ENCODE assay signal across 27 mouse cellular contexts in genomic region chr15:80931345-80931960, GRCm38 (mm10). TPM values are rescaled to one million over a fixed set of nuclear protein-coding genes. Genes with fewer than 3 reads are reported as not detected.
DNase-seq lines count a peak whose midpoint lies in the region; ATAC-seq and TF ChIP-seq lines count a peak whose summit lies in the region.
"Had no signal": no experiment of that assay in that cellular context is flagged by ENCODE, and none has a peak within 500 bp of the region (broad histone marks: within the 10 kb centered on the region; RNA-seq: fewer than 3 reads in every experiment).

No protein-coding gene starts in this region.

- DNase-seq in heart, postnatal 0 days (ENCODE audit: low spot score): no peak
- DNase-seq in heart, adult 8-10 months (ENCODE audit: low spot score): no peak
- no peak for DNase-seq in thymus, adult 2 months
- peak; percentile 55 for DNase-seq in thymus, postnatal 4 days
- DNase-seq in testis, postnatal 14 days (ENCODE audit: low spot score): no peak
- DNase-seq in embryo, embryonic 11 days: no peak
- DNase-seq: adrenal gland, adult 2 months; adrenal gland, postnatal 36 days; cerebellum, adult 18-20 months; cerebellum, postnatal 10 days; kidney, adult 2 months; kidney, postnatal 36 days; liver; lung, adult 2 months; lung, postnatal 10 days; right cerebral cortex, postnatal 25 days; spleen, adult 18-20 months had no signal

- peaks cover 54% of the 10 kb centered on the region for H3K36me3 ChIP-seq in heart, postnatal 0 days (replicated peaks; ENCODE audit: control insufficient read depth, insufficient read depth, low read length)
- H3K36me3 ChIP-seq in embryonic facial prominence, embryonic 15.5 days: peaks cover 39% of the 10 kb centered on the region
- peaks cover 21% of the 10 kb centered on the region for H3K36me3 ChIP-seq in thymus, adult 2 months (ENCODE audit: control insufficient read depth, insufficient read depth, low read length)

- no peak overlapping the region for H3K4me2 ChIP-seq in heart, postnatal 0 days (ENCODE audit: low read depth, low read length)
- H3K4me2 ChIP-seq in embryonic facial prominence, embryonic 15.5 days (replicated peaks): no peak overlapping the region
- H3K4me2 ChIP-seq: forebrain, embryonic 15.5 days; intestine, embryonic 15.5 days; midbrain, embryonic 15.5 days had no signal

- 82% methylated on average over 9 of the region's 9 CpGs for WGBS in heart, postnatal 0 days
- 81% methylated on average over 9 of the region's 9 CpGs for WGBS in embryonic facial prominence, embryonic 15.5 days
- WGBS in thymus, adult 2 months: 79% methylated on average over 9 of the region's 9 CpGs

- H3K4me3 ChIP-seq in heart, postnatal 0 days (ENCODE audit: low read depth, low read length): no peak overlapping the region
- H3K4me3 ChIP-seq in embryonic facial prominence, embryonic 15.5 days (replicated peaks): no peak overlapping the region
- peak overlapping the region; percentile 22; the same call in 1 of the 2 replicates for H3K4me3 ChIP-seq in thymus, adult 2 months (ENCODE audit: control insufficient read depth, insufficient read depth, low read length)
- H3K4me3 ChIP-seq: forebrain, embryonic 10.5 days; forebrain, embryonic 15.5 days; intestine, embryonic 15.5 days; layer of hippocampus, adult 2 months; left cerebral cortex, adult 2 months; midbrain, embryonic 15.5 days had no signal

- no peak for TF ChIP-seq CTCF in heart, postnatal 0 days (IDR thresholded peaks at IDR 0.05; ENCODE audit: low read depth)
- no peak for TF ChIP-seq CTCF in thymus, adult 2 months (IDR thresholded peaks at IDR 0.05; ENCODE audit: borderline replicate concordance, control insufficient read depth, extremely low read depth, insufficient read depth, low read length, poor library complexity)

- H3K9ac ChIP-seq in heart, postnatal 0 days (replicated peaks; ENCODE audit: low read depth, low read length): no peak overlapping the region
- no peak overlapping the region for H3K9ac ChIP-seq in embryonic facial prominence, embryonic 15.5 days
- H3K9ac ChIP-seq: forebrain, embryonic 15.5 days; intestine, embryonic 15.5 days; liver, embryonic 14.5 days; midbrain, embryonic 15.5 days had no signal

- ATAC-seq in heart, postnatal 0 days (ENCODE audit: insufficient read depth, low read depth): no peak
- ATAC-seq in embryonic facial prominence, embryonic 15.5 days (ENCODE audit: insufficient number of reproducible peaks, low FRiP score, low TSS enrichment, low read depth): no peak
- ATAC-seq: forebrain, embryonic 15.5 days; hindbrain, embryonic 16.5 days; intestine, embryonic 15.5 days; midbrain, embryonic 15.5 days had no signal

- no peaks in the 10 kb centered on the region for H3K4me1 ChIP-seq in heart, postnatal 0 days (ENCODE audit: control insufficient read depth, insufficient read depth)
- H3K4me1 ChIP-seq in embryonic facial prominence, embryonic 15.5 days: peaks cover 11% of the 10 kb centered on the region
- H3K4me1 ChIP-seq in thymus, adult 2 months (replicated peaks; ENCODE audit: control insufficient read depth, insufficient read depth, low read length): peaks cover 49% of the 10 kb centered on the region
- H3K4me1 ChIP-seq: forebrain, embryonic 15.5 days; intestine, embryonic 15.5 days; midbrain, embryonic 15.5 days had no signal

- no peaks in the 10 kb centered on the region for H3K9me3 ChIP-seq in heart, postnatal 0 days (replicated peaks; ENCODE audit: control insufficient read depth, low read length)
- H3K9me3 ChIP-seq in embryonic facial prominence, embryonic 15.5 days (replicated peaks): no peaks in the 10 kb centered on the region
- H3K9me3 ChIP-seq: forebrain, embryonic 10.5 days; forebrain, embryonic 15.5 days; intestine, embryonic 15.5 days; midbrain, embryonic 15.5 days had no signal

- TF ChIP-seq EP300 in heart, postnatal 0 days (IDR thresholded peaks at IDR 0.05; ENCODE audit: low read depth): no peak

- H3K27ac ChIP-seq in heart, postnatal 0 days (ENCODE audit: low read depth): peak overlapping the region; percentile 17; the same call in 1 of the 2 replicates
- H3K27ac ChIP-seq in embryonic facial prominence, embryonic 15.5 days (replicated peaks): 0 out of 2 replicates have a peak overlapping the region, but pooled peaks have one; percentile 34
- peak overlapping the region; percentile 99 for H3K27ac ChIP-seq in thymus, adult 2 months (ENCODE audit: control insufficient read depth, insufficient read depth, low read length)
- H3K27ac ChIP-seq: forebrain, embryonic 10.5 days; forebrain, embryonic 15.5 days; intestine, embryonic 15.5 days; layer of hippocampus, adult 2 months; left cerebral cortex, adult 2 months; liver, embryonic 14.5 days; midbrain, embryonic 15.5 days; stomach, postnatal 0 days had no signal

- TF ChIP-seq POLR2A in thymus, adult 2 months (IDR thresholded peaks at IDR 0.05; ENCODE audit: control insufficient read depth, extremely low read depth, insufficient read depth, low read length, poor library complexity): no peak

- no peaks in the 10 kb centered on the region for H3K27me3 ChIP-seq in heart, postnatal 0 days (ENCODE audit: control insufficient read depth, insufficient read depth, low read length)
- H3K27me3 ChIP-seq in embryonic facial prominence, embryonic 15.5 days: no peaks in the 10 kb centered on the region
- no peaks in the 10 kb centered on the region for H3K27me3 ChIP-seq in thymus, adult 2 months (ENCODE audit: control insufficient read depth, insufficient read depth, low read length)
- H3K27me3 ChIP-seq: forebrain, embryonic 15.5 days; intestine, embryonic 15.5 days; midbrain, embryonic 15.5 days had no signal

RNA-seq across cellular contexts. Expression of gene Adsl, which starts 16.8 kb away (rescaled TPM):
- total RNA-seq in heart, postnatal 0 days (2014; rRNA removed; ENCODE audit: low replicate concordance): 148 and 149 TPM in 2 replicates
- polyA plus RNA-seq in heart, postnatal 0 days (2015; fragmentation: Nextera tagmentation; extraction: Ambion mirVana): 156 and 159 TPM in 2 replicates
- 10 to 100 TPM; 73.6 to 84.8 (median 76.1) TPM for total RNA-seq in heart, adult 8-10 months (2022)
- polyA plus RNA-seq in embryonic facial prominence, embryonic 15.5 days (2015; fragmentation: Nextera tagmentation; extraction: Ambion mirVana): 128 and 136 TPM in 2 replicates
- polyA plus RNA-seq in thymus, adult 2 months (2012; rRNA removed): 93.3 and 105 TPM in 2 replicates

RNA-seq across cellular contexts. Expression of gene Sgsm3, which starts 46.1 kb away (rescaled TPM):
- total RNA-seq in heart, postnatal 0 days (2014; rRNA removed; ENCODE audit: low replicate concordance): 21.0 and 35.6 TPM in 2 replicates
- polyA plus RNA-seq in heart, postnatal 0 days (2015; fragmentation: Nextera tagmentation; extraction: Ambion mirVana): 7.8 and 9.3 TPM in 2 replicates
- 10 to 100 TPM; 11.0 to 14.6 (median 11.7) TPM for total RNA-seq in heart, adult 8-10 months (2022)
- 27.2 and 33.6 TPM in 2 replicates for polyA plus RNA-seq in embryonic facial prominence, embryonic 15.5 days (2015; fragmentation: Nextera tagmentation; extraction: Ambion mirVana)
- 18.4 and 18.5 TPM in 2 replicates for polyA plus RNA-seq in thymus, adult 2 months (2012; rRNA removed)

Comparison
In these comparisons a context has a peak if more than half of its experiments do, and no peak if none do; other contexts are left out.
1. H3K27ac ChIP-seq: peak in every context shown above with its lines; median percentile 99 in thymus, adult 2 months; 34 in embryonic facial prominence, embryonic 15.5 days; 17 in heart, postnatal 0 days.